Mouse (Mus musculus) cerebellum, postnatal 14 days (tissue): Measurements from ENCODE around the gene 4933428G20Rik.

Source experiments
- DNase-seq, 2 experiments: peaks; one replicate each; pipeline ENCODE4 v3.0.0; 2021; ENCODE audit warnings: mixed read lengths in 2 of 2

4933428G20Rik gene

DNA sequence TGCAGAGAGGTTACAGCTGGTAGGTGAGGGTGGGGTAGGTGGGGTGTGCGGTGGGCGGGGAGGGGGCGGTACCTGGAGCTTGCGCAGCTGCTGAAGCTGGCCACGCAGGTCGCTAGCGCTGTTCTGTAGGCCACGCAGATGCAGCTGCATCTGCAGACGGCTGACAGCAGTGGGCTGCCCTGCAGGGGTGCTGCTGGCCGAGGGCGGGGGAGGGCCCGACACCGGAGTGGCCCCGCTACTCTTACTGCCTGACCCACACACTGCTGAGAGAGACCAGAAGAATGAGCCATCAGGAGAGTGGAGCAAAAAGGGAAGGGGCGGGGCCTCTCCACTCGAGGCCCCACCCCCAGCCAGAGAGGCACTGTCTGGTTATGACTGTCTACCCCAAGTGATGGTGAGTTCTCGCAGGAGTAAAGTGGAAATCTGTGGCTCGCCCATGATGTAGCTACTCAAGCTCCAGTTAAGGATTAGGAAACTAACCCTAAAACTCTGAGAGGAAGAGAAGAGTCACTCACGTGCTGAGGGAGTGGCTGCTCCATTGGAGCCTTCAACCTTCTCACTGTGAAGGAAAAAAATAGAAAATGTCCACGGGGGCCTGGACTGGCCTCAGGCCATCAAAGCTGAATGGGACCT lies 32.9 kb upstream of the 4933428G20Rik start:
- DNase-seq = peak; percentile 81

DNA sequence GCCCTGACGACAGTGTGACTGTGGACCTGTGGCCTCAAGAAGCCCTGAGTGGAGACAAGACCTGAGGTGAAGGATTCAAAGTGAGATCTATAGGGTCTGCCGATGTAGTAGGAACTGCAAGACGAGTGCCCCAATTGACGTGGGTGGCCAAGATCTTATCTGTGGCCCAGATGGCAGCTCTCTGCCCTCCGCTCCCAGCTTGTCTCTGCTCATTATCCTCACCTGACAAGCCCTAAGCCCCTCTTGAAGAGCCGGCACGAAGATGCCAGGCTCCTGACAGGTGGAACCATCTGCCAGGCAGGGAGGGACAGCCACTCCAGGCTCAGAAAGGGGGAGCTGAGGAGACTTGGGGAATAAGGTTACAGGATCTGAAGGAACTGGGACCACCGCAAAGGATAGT lies 32.2 kb upstream of the 4933428G20Rik start:
- peak; percentile 82 to 83 for DNase-seq

DNA sequence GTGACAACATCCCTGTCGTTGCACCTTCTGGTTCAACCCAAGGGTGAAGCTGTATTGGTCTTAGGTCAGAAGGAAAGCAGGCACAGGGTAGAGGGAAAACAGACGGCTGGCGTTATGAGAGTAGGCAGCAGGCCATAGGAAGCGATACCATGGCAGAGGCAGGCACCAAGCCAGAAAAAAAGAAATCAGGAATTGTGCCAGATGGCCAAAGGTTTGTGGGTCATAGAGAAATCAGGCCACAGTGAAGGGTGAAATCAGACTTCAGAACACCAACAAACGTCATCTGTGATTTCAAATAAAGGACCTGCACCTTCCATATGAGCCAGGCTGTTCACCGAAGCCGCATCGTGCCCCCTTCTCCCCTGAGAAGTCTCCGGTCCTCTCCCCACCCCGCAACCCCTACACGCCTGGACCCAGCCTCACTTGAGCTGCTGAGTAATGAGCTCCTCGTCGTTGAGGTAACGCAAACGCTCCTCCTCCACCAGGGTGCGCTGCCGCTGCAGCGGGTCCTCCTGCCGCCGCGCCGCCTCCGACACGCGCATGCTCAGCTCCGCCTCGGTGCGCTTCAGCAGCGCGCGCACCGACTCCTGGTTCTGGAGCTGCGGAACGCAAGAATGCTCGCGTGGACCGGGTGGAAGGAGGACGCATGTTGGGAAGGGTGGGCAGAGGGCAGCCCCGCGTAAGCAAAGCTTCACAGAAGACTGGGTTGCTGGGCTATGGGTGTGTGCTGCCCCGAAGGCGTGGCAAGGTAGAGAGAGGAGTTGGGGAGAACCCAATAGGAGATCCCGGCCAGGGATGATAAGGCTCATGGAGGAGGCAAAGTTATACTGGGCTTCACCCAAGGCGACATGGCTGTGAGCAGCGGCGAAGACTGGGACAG lies 31.5 kb upstream of the 4933428G20Rik start:
- DNase-seq = peak; percentile 97

DNA sequence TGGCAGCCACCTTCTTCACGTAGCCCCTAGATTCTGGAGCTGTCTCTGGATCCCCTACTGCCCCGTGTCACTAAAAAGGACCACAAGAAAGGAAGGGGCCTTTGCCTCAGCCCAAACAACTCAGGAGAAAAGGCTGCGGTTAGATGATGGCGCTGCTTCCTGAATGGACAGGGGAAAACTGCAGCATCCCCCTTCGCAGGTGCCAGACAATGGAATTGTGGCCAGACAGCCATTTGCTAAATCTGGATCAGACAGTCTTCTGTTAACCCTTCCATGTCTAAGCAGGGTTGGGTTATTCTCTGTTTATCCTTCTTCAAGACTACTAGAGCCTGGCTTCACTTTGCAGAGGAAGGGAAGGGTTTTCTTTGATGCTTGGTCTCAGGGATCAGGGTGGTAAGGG lies 30.8 kb upstream of the 4933428G20Rik start:
- peak in 1 of 2 experiments; percentile 59 for DNase-seq

DNA sequence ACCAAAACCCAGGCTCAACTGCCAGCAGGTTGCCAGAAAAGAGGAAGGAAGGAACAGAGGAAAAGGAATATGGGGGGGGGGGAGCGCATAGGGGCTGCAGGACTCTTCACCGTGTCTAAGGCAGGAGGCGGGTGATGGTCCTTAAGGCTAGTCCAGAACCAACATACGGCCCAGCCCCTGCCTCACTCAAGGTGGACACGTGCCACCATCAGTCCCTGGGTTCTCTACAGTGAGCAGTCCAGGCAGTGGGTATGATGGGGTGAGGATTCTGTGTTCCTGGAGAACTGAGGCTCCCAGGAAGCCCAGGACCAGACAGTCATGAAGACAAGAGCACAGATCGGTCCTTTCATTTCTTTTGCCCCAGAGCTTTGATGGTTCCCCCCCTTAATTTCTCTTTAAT lies 29.9 kb upstream of the 4933428G20Rik start:
- DNase-seq = no peak

DNA sequence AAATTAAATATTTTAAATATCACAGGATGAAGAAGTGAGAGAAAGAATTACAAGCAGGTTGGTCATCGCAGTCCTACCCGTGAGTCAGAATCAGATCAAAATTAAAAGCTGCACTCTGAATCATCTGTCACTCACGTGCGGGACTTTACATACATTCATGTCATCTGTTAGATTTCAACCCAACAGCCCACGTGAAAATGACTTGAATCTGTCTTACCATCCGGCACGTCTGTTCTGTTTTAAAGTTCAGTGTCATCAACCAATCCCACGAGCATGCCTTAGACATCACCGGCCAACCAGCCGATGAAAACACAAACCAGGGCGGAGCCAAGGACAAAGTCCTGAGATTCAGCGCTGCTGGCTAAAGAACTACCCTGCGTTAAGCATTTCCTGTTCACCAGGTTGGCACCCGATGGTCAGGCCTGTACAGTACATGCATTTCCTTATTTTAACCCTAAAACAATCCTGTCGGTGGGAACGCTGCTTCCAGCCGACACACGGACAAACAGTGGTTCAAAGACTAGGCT lies 28.2 kb upstream of the 4933428G20Rik start:
- DNase-seq = no peak

DNA sequence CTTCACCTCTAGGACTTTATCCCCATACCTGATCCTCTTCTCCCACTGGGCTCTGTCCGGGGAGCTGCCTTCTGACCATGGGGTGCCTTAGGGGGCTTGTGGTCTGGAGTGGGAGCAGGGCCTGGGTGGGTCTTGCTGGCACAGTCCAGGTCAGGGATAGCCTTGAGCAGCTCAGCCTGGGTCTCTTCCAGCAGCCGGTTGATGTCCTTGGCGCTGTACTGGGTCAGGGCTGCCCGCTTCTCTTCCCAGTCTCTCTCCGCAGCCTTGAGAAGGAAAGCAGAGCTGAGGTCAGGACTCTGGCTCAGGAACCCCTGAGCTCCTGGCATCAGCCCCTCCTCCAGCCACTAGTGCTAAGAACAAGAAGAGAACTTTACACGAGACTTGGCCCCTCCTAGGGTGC lies 25.2 kb upstream of the 4933428G20Rik start:
- DNase-seq = peak in 1 of 2 experiments; percentile 41

DNA sequence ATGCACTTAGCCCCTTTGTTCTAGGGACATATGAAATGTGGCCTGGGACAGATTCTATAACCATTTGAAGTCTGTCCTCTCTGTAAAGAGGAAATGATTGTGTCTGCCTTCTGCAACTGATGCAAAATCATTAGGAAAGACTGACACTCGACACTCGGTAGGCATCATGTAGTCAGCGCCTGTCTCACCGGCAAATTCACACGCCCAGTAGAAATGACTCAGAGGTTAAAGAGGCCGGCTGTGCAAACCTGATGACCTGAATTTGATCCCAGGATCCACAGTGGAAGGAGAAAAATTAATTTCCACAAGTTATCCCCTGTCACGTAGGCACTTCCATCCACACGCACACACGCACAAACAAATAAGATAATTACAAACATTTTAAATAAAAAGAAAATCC lies 24.2 kb upstream of the 4933428G20Rik start:
- no peak for DNase-seq

DNA sequence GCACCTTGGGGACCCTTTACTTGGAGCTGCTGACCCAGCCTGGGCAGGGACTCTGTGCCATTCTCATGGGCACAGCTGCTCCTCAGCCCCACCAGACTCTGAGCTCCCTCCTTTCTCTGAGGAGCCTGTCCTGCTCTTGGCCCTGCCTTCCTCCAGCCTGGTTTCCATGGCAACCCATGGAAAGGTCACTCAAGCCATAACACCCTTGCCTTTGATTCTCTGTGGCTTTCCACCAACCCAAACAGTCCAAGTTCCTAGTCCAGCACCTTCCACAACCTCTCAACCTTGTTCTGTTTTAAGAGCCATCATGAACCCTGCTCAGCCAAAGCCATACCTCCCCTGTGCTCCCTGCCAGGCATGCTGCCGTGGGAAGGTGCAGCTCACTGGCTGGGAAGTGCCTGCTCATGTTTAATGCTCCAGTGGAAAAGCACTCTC lies 23.7 kb upstream of the 4933428G20Rik start:
- DNase-seq = peak; percentile 71 to 74

DNA sequence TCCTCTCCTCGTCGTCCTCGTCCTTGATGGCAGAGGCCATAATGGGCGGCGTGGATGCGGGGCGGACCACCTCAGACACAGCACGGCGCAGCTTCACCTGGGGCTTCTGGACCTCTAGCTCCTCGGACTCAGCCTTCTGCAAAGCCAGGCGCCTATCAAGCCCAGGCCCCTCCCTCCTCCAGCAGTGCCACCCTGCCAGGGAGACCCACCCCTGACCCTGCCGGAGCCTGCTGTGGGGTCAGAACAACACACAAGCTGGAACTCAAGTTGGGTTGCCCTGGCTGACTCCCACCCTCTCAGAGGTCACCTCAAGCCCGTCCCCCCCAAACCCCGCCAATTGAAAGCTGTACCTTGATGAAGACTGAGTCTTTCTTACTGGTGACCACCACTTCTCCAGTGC lies 23.0 kb upstream of the 4933428G20Rik start:
- peak in 1 of 2 experiments; percentile 29 for DNase-seq

DNA sequence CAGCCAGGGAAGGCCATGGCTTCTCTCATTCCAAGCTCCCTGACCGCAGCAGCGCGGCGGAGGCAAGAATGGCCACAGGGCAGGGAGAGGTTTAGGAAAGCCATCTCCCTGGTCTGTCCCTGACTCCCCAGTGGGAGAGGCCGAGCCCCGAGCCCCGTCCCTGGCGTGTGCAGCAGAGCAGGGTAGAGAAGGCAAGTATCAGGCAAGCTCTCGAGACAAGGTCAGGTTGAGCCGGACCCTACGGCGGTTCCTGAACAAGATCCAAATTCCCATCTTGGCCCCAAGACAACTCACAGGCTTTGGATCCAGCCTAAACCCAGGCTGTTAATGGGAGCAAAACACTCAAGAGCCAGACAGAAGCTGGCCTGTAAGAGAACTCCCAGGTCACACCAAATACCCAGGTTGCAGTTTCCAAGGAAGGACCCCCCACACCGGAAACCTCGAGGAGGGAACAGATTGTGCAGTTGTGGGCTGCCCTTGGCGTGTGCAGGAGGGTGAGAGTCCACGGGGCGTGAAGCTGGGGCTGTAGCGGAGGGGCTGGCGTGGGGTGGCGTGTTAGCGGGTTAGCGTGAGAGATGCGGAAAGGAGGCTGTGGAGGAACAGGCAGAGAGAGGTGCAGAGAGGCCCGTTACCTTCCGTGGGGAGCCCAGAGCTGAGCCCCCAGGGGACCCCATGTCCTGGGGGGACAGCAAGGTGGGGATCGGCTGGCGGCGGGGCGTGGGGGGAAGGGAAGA lies 21.8 kb upstream of the 4933428G20Rik start:
- peak; percentile 63 to 66 for DNase-seq

DNA sequence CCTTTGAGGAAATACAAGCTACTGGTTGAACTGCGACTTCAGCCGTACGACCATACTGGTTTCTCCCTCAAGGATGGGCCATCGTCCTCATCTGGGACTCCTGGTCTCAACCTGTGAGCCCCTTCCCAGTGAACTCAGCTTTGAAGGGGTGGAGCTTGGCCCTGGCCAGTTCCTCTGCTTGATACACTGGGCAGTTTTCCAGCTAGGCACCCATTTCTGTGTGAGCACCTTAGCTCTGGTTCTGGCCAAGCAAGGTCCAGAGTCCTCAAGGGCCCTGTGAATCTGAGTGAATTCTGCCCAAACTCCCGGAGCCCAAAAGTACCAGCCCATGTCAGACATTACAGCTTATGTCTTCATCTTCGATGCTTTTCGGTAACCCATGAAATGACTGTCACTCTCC lies 20.4 kb upstream of the 4933428G20Rik start:
- DNase-seq = peak in 1 of 2 experiments; percentile 27

DNA sequence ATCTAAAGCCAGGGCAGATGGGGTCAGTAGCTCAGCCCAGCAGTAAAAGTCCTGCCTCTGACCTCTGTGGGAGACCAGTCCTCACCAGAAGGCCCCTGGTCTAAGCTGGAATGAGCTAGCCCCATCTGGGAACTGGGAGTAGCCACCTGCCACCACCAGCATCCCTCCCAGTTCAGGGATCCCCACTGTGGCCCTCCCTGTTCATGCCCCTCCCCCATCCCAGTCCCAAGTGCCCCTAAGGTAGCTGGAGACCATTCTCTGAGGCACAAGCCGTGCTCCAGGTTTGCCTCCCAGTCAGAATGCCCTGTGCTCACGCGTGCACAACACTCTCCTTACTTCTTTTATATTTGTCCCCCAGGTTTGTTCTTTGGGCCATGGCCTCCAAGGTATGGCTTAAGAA lies 12.9 kb upstream of the 4933428G20Rik start:
- no peak for DNase-seq

DNA sequence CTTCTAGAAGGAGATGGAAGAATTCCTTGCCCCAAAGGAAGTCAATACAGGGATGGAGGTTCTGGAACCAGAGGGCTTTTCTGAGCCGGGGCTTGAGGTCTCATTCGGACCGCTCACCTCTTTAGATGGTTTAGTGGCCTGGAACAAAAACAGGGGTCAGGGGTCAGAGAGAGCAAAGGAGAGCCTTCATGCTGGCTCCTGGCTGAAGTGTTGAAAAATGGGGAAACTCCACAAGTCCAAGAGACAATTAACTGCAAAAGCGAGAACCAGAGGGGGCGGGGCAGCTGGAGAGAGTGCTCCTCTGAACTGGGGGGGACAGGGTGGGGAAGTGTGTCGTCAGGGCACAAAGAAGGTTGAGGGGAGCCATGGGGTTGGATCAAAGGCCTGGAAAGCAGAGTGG lies 12.4 kb upstream of the 4933428G20Rik start:
- no peak for DNase-seq

DNA sequence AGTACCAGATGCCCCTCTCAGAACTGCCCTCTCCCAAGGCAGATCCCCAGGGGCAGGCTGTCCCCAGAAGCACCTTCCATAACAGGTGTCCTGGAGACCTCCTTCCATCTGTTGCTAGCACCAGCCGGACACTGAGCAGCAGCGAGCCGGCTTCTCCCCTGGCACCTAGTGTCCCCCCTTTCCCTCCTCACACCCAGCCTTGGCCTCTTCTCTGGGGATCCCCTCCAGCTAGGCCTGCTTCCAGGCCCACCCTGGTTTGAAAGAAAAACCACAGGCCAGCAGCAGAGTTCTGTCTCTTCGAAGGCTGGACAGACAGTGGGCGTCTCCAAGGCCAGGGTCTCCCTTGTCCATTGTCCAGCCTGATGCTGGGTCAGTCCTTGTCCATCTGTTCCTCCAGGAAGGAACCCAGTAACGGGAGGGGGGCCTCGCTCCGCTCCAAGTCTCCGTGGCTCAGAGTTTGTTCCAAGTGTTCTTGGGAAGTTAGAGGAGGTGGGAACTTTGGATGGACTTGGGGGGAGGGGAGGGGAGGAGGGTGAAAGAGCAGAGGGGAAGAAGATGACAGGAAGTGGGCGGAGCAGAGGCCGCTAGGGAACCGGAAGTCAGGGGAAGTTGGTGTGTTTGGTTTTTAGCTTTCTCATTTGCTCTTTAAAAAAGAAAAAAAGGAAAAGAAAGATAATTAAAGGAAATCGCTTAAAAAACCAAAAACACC lies 11.7 kb upstream of the 4933428G20Rik start:
- DNase-seq = peak; percentile 58 to 65

DNA sequence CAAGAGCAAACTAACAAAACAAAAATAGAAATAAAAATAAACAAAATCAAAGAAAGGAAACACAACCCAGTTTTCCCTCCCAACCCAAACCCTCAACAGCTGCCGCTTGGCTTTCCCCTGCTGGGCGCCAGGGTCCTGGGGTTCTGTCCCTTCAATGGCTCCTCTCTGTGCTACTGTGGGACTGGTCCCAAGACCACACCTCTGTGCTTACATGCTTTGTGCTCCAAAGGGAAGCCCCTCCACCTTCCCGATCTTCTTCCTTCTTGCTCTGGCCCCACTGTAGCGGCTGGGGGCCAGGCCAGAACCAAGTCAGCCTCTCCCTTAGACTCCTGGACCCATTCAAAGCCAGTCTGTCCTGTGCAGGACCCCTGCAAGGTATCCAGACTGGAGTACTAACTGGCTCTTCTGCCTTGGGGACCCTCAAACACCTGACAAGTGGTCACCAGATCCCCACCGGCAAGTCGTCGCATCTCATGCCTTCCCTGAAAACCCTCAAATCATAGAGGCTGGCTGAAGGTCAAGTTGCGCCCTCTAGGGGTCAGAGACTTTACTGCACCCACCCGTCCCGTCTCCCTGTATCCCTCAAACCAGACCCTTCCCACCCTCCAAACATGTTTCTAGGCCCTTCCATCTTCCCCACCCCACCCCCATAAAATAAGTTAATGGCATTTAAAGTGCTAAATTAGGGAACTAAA lies 11.0 kb upstream of the 4933428G20Rik start:
- peak; percentile 88 to 92 for DNase-seq

DNA sequence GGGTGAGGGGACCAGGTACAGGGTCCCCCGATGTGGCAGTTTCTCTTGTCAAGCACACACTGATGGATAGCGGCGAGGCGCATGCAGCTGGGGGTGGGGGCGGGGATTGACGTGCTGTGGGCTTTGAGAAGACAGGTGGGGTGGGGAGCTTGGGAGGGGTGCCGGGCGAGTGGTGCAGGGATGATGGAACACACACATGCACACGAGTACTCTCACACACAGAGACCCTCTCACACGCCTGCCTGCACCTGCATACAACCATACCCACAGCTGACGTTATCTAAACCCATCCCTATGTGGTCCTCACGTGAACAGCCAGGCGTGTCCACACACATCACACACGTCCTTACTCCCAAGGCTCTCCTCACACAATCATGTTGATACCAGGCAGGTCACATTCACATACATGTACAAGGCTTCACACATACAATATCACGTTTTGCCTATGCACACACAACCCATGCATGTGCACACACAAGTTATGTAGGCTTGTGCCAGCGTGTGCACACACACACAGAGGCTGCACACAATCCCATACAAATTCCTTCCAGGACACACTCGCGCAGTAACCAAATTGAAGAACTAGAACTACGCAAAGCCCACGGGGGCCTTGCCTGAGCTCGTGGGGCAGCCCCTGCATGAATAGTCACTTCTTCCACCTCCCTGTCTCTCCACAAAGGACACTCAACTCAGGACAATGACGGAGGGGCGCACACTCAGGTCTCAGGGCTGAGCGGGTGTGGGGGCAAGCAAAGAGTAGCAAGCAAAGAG lies 9.8 kb upstream of the 4933428G20Rik start:
- peak in 1 of 2 experiments; percentile 31 for DNase-seq

DNA sequence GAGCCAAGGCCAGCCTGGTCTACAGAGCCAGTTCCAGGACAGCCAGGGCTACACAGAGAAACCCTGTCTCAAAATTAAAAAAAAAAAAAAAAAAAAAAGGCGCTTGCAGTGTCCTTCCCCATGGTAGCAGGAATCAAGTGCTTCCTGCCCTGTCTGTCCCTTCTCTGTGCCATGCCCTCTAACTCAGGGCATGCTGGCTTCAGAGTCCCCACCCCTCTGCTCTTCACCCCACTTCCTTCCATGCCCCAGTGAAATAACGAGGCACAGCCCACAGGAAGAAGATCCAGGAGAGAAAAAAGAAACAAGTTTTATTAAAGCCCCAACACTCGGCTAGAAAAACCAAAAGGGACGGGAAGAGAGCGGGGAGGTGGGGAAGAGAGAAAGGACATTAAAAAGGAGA lies 8.9 kb upstream of the 4933428G20Rik start:
- DNase-seq = peak in 1 of 2 experiments; percentile 10

DNA sequence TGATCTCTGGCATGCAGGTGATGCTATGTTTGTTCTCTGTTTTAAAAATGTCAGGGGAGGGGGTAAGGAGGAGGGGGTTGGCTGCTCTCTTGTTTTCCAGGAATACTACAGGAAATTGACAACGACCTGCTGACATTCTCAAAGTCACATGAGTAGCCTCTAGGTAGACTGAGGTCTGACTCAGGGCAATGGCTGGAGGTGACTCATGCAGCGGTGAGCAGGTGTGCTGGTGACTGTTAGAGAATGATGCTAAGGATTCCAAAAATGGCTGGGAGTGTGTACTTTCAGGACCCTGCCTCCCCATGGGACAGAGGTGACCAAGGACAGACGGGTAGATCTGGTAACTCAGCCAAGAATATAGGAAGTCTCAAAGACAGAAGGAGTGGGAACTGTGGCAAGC lies 8.1 kb upstream of the 4933428G20Rik start:
- no peak for DNase-seq

DNA sequence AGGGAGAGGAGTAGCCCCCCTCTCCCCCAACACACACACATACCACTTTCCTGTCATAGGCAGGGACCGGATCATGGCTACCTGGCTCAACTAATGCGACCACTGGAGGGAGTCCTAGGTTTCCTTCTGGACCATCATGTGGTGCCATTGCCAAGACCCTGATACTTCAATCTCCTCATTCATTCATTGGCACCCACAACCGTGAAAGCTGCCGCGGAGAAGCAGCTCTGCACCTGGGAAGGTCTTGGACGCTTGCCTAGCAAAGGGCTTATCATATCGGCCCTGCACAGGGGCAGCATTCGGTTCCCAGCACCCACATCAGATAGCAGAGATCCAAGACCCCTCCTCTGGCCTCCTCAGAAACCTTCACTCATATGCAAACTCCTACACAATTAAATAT lies 6.2 kb upstream of the 4933428G20Rik start:
- peak; percentile 74 to 81 for DNase-seq

DNA sequence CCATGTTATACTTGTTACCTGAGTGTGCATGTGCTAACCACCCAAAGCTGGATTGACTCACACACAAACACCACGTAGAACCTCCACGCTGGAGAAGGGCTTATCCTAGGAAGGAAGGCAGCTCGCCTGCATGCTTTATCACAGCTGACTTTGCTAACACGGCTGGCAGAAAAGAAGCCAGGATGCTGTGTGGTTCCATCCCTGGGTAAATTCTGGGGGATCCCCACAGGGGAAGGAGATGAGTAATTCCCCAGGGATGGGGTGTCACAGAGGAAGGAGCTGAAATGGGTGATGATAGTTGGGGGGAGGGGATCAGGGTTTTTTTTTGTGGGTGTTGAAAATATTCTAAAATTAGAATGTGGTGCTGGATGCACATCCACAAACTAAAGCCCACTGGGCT lies 5.6 kb upstream of the 4933428G20Rik start:
- DNase-seq = peak; percentile 9 to 20
